Mouse (Mus musculus): Measurements from ENCODE around the gene Gabrr1. TPM values are rescaled to one million over a fixed set of nuclear protein-coding genes. Genes with fewer than 3 reads are reported as not detected.

Gabrr1 gene
- polyA plus RNA-seq, 1 experiment from 2014 or later, result not detected

GRCm38 (mm10) chr4:33188781-33189734 lies 56.7 kb downstream of the Gabrr1 start:
- under 1% methylated on average over 113 of the region's 123 CpGs for WGBS
- H3K9ac ChIP-seq (ENCODE audit: low read length), result peak overlapping the region; percentile 58
- H3K27ac ChIP-seq (replicated peaks; ENCODE audit: low read depth, low read length), result 0 out of 2 replicates have a peak overlapping the region, but pooled peaks have one; percentile 0
- no peaks in the 10 kb centered on the region for H3K9me3 ChIP-seq (ENCODE audit: control insufficient read depth, low read length)
- DNase-seq (ENCODE audit: low spot score) (peak; percentile 81), ATAC-seq (ENCODE audit: insufficient number of reproducible peaks, low FRiP score, low TSS enrichment, low read depth) (peak; percentile 79)
- no peaks in the 10 kb centered on the region for H3K36me3 ChIP-seq (ENCODE audit: control insufficient read depth, insufficient read depth, low read length)
- H3K4me3 ChIP-seq (ENCODE audit: low read depth, low read length), result peak overlapping the region; percentile 47
- H3K4me1 ChIP-seq (ENCODE audit: control insufficient read depth, insufficient read depth, low read length), result no peaks in the 10 kb centered on the region
- peak overlapping the region; percentile 78 for H3K4me2 ChIP-seq (ENCODE audit: low read depth, severe bottlenecking)
- no peaks in the 10 kb centered on the region for H3K27me3 ChIP-seq (ENCODE audit: control insufficient read depth, insufficient read depth, low read length)

DNA sequence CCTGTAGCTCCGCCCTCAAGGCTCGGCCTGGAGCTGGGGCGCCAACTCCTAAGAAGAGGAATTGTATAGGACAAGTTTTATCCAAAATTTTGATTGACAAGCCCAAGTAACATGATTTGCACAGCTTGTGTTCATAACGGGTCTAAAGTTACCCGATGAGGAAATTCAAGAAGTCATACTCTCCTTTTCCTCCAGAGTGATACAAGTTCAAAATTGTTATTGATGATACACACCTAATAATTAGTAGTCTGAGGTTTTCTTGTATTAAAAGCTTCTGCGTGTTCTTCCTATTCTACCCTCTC lies 57.4 kb downstream of the Gabrr1 start, which contains the start of gene Pm20d2:
Gene Pm20d2 (minus strand): TSS at position 3 of the 302 bp plus-strand sequence.
- 19% methylated on average over 6 of the region's 6 CpGs for WGBS
- Histone ChIP-seq H3K4me2 (ENCODE audit: low read depth, severe bottlenecking) (peak within 1 kb of the TSS; percentile 78), H3K9me3 (ENCODE audit: control insufficient read depth, low read length) (no peaks in the 10 kb centered on the region; the same call in 1 of the 2 replicates), H3K27me3 (ENCODE audit: control insufficient read depth, insufficient read depth, low read length) (no peaks in the 10 kb centered on the region), H3K4me3 (ENCODE audit: low read depth, low read length) (peak within 1 kb of the TSS; percentile 47), H3K36me3 (ENCODE audit: control insufficient read depth, insufficient read depth, low read length) (no peaks in the 10 kb centered on the region), H3K27ac (replicated peaks; ENCODE audit: low read depth, low read length) (0 out of 2 replicates have a peak within 1 kb of the TSS, but pooled peaks have one; percentile 0), H3K9ac (ENCODE audit: low read length) (peak within 1 kb of the TSS; percentile 58), H3K4me1 (ENCODE audit: control insufficient read depth, insufficient read depth, low read length) (no peaks in the 10 kb centered on the region)
- DNase-seq (ENCODE audit: low spot score) (no peak), ATAC-seq (ENCODE audit: insufficient number of reproducible peaks, low FRiP score, low TSS enrichment, low read depth) (no peak)

GRCm38 (mm10) chr4:33198117-33198516 lies 65.8 kb downstream of the Gabrr1 start:
- ATAC-seq (ENCODE audit: insufficient number of reproducible peaks, low FRiP score, low TSS enrichment, low read depth), result no peak
- Histone ChIP-seq H3K9ac (ENCODE audit: low read length) (no peak overlapping the region), H3K4me1 (ENCODE audit: control insufficient read depth, insufficient read depth, low read length) (no peaks in the 10 kb centered on the region), H3K9me3 (ENCODE audit: control insufficient read depth, low read length) (no peaks in the 10 kb centered on the region; the same call in 1 of the 2 replicates), H3K4me3 (ENCODE audit: low read depth, low read length) (no peak overlapping the region), H3K4me2 (ENCODE audit: low read depth, severe bottlenecking) (no peak overlapping the region), H3K36me3 (ENCODE audit: control insufficient read depth, insufficient read depth, low read length) (no peaks in the 10 kb centered on the region), H3K27me3 (ENCODE audit: control insufficient read depth, insufficient read depth, low read length) (no peaks in the 10 kb centered on the region), H3K27ac (replicated peaks; ENCODE audit: low read depth, low read length) (no peak overlapping the region)
- no peak for DNase-seq (ENCODE audit: low spot score)
- WGBS, result 31% methylated on average over 2 of the region's 2 CpGs

- Histone ChIP-seq H3K27me3 (ENCODE audit: control insufficient read depth, insufficient read depth, low read length) (no peaks in the 10 kb centered on the region), H3K36me3 (ENCODE audit: control insufficient read depth, insufficient read depth, low read length) (no peaks in the 10 kb centered on the region), H3K27ac (replicated peaks; ENCODE audit: low read depth, low read length) (no peak overlapping the region), H3K4me1 (ENCODE audit: control insufficient read depth, insufficient read depth, low read length) (0 out of 2 replicates have a peak, but pooled peaks cover 2% of the 10 kb centered on the region), H3K4me3 (ENCODE audit: low read depth, low read length) (no peak overlapping the region), H3K9ac (ENCODE audit: low read length) (no peak overlapping the region), H3K9me3 (ENCODE audit: control insufficient read depth, low read length) (no peaks in the 10 kb centered on the region), H3K4me2 (ENCODE audit: low read depth, severe bottlenecking) (no peak overlapping the region)
- 5% methylated on average over 4 of the region's 4 CpGs for WGBS
- no peak; the same call in 1 of the 2 replicates for ATAC-seq (ENCODE audit: insufficient number of reproducible peaks, low FRiP score, low TSS enrichment, low read depth)
- DNase-seq (ENCODE audit: low spot score), result peak; percentile 77
Observed at GRCm38 (mm10) chr4:33204682-33205081, 72.4 kb downstream of the Gabrr1 start.

DNA sequence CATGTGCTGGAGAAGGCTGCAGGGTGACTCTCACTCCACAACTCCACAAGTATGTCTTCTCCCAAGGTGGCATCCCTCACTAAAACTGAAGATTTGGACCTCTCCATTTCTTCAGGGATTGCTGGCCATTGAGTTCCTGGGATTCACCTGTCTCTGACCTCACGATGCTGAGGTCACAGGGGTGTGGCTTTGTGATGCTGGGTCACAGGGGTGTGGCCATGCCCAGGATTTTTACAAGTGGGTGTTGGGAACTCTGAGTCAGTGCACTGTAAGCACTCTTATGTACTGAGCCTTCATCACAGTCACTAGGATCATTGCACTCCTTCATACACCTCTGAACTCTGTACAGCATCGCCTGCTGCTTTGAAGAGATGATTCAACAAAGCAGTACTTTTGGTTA lies 75.2 kb downstream of the Gabrr1 start:
- H3K9ac ChIP-seq (ENCODE audit: low read length), result no peak overlapping the region
- no peak for ATAC-seq (ENCODE audit: insufficient number of reproducible peaks, low FRiP score, low TSS enrichment, low read depth)
- no peak overlapping the region for H3K27ac ChIP-seq (replicated peaks; ENCODE audit: low read depth, low read length)
- no peaks in the 10 kb centered on the region for H3K27me3 ChIP-seq (ENCODE audit: control insufficient read depth, insufficient read depth, low read length)
- no peak overlapping the region for H3K4me2 ChIP-seq (ENCODE audit: low read depth, severe bottlenecking)
- H3K36me3 ChIP-seq (ENCODE audit: control insufficient read depth, insufficient read depth, low read length), result no peaks in the 10 kb centered on the region
- no peak for DNase-seq (ENCODE audit: low spot score)
- H3K4me1 ChIP-seq (ENCODE audit: control insufficient read depth, insufficient read depth, low read length), result 0 out of 2 replicates have a peak, but pooled peaks cover 2% of the 10 kb centered on the region
- H3K9me3 ChIP-seq (ENCODE audit: control insufficient read depth, low read length), result no peaks in the 10 kb centered on the region
- no peak overlapping the region for H3K4me3 ChIP-seq (ENCODE audit: low read depth, low read length)
- WGBS, result 63% methylated on average over 2 of the region's 2 CpGs

DNA sequence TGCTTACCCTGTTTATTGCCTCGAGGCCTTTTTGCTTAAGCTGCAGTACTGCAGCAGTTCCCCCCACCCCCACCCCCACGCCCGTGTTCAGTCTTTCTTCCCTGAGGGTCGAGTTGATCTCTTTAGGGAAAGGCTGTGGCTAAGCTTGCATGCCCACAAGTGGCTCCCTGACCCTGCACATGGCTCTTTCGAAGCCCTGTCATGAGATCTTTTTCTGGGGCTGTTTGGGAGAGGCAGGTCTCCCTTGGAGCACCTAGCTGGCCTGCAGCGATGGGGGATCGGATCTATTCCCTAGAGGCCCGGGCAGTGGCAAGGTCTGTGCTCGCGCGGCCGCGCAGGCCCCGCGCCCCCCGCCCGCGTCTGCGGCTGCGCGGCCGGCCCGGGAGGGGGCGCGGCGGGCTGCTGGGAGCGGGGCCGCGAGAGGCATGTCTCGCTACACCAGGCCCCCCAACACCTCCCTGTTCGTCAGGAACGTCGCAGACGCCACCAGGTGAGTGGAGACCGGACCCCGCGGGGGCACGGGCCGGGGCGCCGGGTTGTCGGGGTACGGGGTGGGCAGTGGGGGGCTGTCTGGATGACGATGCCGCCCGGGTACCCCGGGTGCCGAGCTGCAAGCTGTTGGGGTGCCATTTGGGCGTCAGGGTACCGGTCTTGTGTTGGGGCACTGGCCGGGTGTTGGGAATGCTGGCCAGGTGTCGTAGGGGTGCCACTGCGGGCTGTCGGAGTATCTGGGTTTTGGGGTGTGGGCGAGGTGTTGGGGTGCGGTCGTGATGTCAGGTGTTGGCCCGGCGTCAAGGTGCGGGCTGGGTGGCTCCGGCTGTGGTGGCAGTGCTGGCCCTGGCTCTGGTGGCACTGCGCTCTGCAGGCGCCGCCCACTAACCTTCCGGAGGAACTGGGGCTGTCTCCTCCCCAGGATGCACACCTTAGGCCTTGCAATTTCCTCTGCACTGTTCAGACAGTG lies 76.8 kb downstream of the Gabrr1 start, which contains the start of gene Srsf12:
Gene Srsf12 (plus strand): TSS at position 111 of the 961 bp plus-strand sequence.
- peak within 1 kb of the TSS; percentile 61; the same call in 1 of the 2 replicates for H3K27ac ChIP-seq (replicated peaks; ENCODE audit: low read depth, low read length)
- peak; percentile 71 for DNase-seq (ENCODE audit: low spot score)
- peak within 1 kb of the TSS; percentile 80 for H3K9ac ChIP-seq (ENCODE audit: low read length)

More for the DNA sequence above, 76.8 kb downstream of the Gabrr1 start, which contains the start of gene Srsf12:
- Histone ChIP-seq H3K4me3 (ENCODE audit: low read depth, low read length) (peak within 1 kb of the TSS; percentile 69), H3K9me3 (ENCODE audit: control insufficient read depth, low read length) (no peaks in the 10 kb centered on the region), H3K27me3 (ENCODE audit: control insufficient read depth, insufficient read depth, low read length) (no peaks in the 10 kb centered on the region), H3K4me2 (ENCODE audit: low read depth, severe bottlenecking) (peak within 1 kb of the TSS; percentile 98), H3K36me3 (ENCODE audit: control insufficient read depth, insufficient read depth, low read length) (no peaks in the 10 kb centered on the region), H3K4me1 (ENCODE audit: control insufficient read depth, insufficient read depth, low read length) (0 out of 2 replicates have a peak, but pooled peaks cover 2% of the 10 kb centered on the region)
- peak; percentile 65 for ATAC-seq (ENCODE audit: insufficient number of reproducible peaks, low FRiP score, low TSS enrichment, low read depth)
- 1% methylated on average over 59 of the region's 65 CpGs for WGBS

Measured in limb, embryonic 11.5 days (tissue).